Mouse (Mus musculus): ENCODE measurements at regions not wholly inside any gene's neighbourhood (a gene's known extent, or its start where the extent isn't known, plus 50 kb on each side); places are given as distances from the start of the nearest gene placed in this dataset.

DNA sequence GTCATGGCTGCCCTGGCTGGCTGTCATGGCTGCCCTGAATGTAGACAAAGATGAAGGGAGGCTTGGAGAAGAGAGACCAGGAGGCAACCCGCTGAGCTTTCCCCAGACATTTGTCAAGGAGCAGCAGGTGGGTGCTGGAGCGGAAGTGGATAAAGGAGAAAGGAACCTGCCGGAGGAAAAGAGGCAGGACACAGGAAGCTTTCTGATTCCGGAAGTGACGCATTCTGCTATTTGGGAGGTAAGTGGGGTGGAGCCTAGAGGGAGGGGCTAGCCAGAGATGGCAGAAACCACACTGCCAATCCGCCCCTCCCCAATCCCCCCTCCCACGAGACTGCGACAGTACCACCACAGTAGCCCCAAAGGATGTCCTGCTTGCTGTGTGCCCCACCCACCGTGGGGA, 80.1 kb downstream of the Gm572 start:
- ATAC-seq (replicated peaks; ENCODE audit: low FRiP score, poor library complexity, severe bottlenecking), result no peak

- ATAC-seq (replicated peaks; ENCODE audit: low FRiP score, poor library complexity, severe bottlenecking), result no peak
These were observed 80.1 kb upstream of the Casz1 start for GRCm38 (mm10) chr4:148723934-148724719.

DNA sequence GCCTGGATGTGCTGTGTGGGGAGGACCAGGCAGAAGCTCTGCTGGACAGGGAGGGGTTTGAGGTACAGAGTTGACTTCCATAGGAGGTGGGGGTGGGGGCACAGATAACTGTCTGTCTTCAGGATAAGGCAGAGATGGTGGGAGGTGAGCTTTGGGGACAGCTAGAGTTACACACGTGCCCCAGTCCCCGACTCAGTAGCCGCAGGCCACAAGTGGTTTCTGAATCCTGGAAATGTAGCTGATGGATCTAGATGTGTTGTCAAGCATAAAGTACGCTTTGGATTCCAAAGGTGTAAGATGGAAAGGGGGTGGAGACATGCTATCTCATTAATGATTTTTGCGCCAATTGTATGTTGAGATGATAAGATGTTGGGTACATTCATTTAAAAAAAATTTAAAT, 75.4 kb upstream of the Casz1 start:
- no peak for ATAC-seq (replicated peaks; ENCODE audit: low FRiP score, poor library complexity, severe bottlenecking)

GRCm38 (mm10) chr4:148731586-148731985, 72.6 kb upstream of the Casz1 start:
- ATAC-seq (replicated peaks; ENCODE audit: low FRiP score, poor library complexity, severe bottlenecking), result no peak

DNA sequence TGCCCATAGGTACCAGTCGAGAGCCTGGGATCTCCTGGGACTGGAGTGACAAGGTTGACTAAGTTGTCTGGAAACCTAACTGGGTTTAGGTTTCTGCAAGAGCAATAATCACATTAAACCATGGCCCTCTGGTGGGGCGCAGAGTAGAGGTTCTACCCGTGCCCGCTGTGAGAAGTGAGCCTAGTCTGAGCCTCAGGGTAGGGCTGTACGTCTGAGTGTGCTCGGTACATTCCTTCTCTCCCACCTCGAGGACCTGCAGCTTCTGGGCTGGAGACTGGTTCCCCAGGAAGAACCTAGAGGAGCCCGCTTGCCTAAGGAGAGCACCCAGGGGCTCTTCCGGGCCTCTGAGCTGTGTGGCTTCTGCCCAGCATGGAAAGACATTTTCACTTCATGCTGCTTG, 70.2 kb upstream of the Casz1 start:
- no peak for ATAC-seq (replicated peaks; ENCODE audit: low FRiP score, poor library complexity, severe bottlenecking)

DNA sequence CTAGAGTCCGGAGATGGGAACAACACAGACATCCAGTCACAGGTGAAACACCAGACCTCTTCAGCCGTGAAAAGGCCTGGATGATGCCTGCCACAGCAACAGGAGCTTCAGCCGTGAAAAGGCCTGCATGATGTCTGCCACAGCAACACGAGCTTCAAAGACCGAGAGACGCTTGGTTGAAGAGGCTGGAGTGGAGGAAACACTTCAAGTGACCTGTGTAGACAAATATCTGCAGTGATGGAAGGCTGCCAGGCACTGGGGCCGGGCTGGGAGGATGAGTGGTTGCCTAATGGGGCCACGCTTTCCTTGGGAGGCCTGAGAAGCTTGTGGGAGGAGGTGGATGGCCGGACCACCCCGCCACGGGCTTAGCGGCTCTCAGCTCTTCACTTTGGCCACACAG, 69.7 kb upstream of the Casz1 start:
- ATAC-seq (replicated peaks; ENCODE audit: low FRiP score, poor library complexity, severe bottlenecking), result no peak

GRCm38 (mm10) chr4:148738601-148739530, 65.4 kb upstream of the Casz1 start:
- no peak for ATAC-seq (replicated peaks; ENCODE audit: low FRiP score, poor library complexity, severe bottlenecking)

GRCm38 (mm10) chr4:148742549-148743413, 61.4 kb upstream of the Casz1 start:
- ATAC-seq (replicated peaks; ENCODE audit: low FRiP score, poor library complexity, severe bottlenecking), result 0 out of 2 replicates have a peak, but pooled peaks have one; percentile 16

DNA sequence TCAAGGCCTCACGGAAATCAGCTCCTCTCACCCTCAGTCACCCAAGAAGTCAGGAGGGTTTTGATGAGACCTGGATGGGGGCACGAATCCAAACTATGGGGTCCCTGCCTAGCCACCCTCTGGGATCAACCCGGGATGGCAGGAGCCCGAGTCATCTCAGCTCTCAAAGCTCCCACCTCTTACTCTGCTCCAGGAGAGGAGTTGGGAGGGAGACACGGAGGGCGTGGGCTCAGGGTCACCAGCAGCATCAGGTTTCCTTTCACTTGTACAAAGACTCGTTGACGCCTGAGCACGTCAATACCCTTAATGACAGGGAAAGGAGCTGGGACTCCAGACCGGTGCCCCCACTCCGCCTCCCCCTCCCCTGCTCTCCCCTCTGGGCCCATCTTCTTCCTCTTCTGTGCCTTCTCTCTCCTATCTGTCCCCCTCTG, 60.8 kb upstream of the Casz1 start:
- ATAC-seq (replicated peaks; ENCODE audit: low FRiP score, poor library complexity, severe bottlenecking), result no peak

GRCm38 (mm10) chr4:148744053-148744452, 60.2 kb upstream of the Casz1 start:
- no peak for ATAC-seq (replicated peaks; ENCODE audit: low FRiP score, poor library complexity, severe bottlenecking)

DNA sequence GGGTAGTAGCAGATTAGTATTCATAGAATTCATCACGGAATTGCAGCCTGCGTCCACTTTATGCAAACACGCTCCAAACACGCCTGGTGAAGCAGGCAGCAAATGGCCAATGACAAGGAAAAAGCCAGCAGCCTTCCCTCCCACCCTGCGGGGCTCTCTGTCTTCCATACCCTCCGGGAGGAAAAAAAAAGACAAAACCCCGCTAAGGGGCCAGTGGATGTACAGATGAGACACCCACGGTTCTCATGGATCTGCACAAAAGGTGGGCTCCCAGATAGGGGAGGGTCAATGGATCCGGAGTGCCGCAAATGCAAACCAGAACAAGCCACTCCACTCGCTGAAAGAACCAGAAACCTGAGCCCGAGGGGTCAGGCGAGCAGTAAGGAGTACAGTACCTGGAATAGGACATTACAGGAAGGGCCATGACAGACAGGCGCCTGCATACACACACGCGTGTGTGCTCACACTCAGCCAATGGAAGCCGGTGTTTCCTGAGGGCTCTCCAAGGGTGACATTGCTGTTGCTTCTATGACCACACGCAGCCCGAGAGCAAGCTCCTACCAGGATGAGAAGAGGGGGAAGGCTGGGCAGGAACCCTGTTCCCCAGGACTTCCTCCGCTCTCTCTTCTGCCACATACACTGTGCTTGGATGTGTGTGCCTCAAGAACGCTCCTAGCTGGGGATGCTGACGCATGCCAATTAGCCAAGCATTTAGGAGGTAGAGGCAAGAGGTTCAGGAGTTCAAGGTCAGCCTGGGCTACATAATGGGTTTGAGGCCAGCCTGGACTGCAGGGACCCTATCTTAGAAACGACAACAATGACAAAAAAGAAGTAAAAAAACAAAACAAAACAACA, 57.5 kb upstream of the Casz1 start:
- ATAC-seq (replicated peaks; ENCODE audit: low FRiP score, poor library complexity, severe bottlenecking), result no peak

DNA sequence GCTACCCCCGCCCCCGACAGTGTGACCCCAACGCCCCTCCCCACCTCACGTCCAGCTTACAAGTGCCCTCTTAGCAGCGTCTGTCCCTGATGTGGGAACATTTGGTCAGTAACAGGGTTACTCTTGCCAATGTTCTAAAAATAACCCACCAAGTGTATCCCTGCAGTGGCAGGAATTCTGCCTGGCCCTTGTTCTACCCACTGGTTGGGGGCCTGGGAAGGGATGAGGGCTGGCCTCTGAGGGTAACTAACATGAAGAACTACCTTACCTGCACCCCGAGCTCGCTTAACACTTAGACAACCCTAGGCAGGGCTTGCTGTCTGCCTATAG, 56.9 kb upstream of the Casz1 start:
- no peak for ATAC-seq (replicated peaks; ENCODE audit: low FRiP score, poor library complexity, severe bottlenecking)

GRCm38 (mm10) chr4:148750030-148750429, 54.2 kb upstream of the Casz1 start:
- no peak for ATAC-seq (replicated peaks; ENCODE audit: low FRiP score, poor library complexity, severe bottlenecking)

- ATAC-seq (replicated peaks; ENCODE audit: low FRiP score, poor library complexity, severe bottlenecking), result no peak
These were observed 52.6 kb upstream of the Casz1 start for GRCm38 (mm10) chr4:148751591-148751990.

DNA sequence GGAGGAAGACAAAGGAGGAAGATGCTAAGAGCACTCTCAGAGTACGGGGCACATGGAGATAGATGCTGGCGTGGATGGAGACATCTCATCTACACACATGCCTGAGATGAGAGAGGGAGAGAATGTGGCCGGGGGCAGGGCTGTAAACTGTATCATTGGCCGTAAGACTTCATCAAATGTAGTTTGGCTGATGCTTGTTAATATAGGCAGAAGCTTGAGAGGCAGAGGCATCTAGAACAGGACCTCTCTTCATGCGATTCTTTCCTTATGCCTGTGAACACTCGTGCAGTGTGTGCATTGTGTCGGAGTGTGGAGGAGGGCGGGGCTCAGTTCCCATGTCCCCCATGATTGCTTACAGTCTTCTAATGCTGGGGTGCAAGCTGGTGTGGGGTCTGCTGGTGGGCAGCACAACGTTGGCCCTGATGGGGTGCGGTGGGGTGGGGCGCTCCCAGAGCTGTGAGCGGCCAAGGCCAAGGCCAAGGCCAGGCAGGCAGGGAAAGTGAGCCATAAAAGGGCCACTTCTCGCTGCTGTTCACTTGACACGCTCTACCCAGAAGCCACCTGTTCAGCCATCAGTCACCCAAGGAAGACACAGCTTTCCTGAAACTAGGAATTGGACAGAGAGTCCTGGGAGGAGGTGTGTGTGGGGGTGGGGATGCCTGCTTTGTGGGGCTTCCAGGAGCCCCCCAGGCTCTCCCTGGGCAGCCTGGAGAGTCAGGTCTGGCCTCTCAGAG, 51.7 kb upstream of the Casz1 start:
- ATAC-seq (replicated peaks; ENCODE audit: low FRiP score, poor library complexity, severe bottlenecking), result no peak

DNA sequence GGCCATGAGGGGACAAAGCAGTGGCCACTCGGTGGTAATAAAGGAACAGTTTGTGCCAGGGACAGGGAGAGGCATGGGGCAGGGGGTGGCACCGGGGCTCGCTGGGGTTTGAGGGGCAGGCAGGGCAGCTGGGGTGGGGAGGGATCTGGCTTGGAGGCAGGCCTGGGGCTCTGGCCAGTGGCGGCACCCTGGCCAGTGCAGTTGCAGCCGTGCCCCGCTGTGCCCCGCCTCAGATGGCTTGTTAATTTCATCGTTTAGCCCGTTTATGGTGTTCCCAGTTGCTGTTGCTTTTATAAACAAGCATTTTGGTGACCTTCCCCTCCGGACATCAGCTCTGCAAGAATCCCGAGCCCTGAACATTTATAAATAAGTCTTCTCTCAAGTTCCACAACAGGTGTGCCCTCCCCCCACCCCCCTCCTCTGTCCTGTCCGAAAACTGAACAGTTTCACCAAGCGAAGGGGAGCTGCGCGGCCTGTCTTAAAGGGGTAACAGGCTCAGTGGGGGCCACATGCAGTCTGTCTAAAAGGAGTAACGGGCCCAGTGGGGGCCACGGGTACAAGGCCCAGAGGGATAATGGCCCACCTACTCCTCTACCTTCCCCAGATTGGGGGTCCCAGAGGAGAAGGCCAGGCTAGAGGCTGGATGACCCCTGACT, 51.0 kb upstream of the Casz1 start:
- ATAC-seq (replicated peaks; ENCODE audit: low FRiP score, poor library complexity, severe bottlenecking), result no peak

DNA sequence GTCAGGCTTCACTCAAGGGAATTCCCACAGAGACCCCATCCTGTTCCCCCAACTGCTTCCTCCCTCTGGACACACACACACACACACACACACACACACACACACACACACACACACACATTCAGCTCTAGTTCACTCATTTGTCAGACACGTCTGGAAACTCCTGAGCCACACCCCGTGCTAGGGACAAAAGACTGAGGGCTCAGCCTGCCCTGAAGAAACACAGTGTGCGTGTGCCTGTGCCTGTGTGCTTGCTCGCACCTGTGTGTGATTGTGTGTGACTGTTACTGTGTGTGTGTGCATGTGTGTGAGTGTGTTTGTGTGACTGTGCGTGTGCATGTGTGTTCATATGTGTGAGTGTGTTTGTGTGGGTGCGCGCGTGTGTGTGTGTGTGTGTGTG, 50.4 kb upstream of the Casz1 start:
- ATAC-seq (replicated peaks; ENCODE audit: low FRiP score, poor library complexity, severe bottlenecking), result no peak
